Mouse (Mus musculus) ES-E14 (cell line): ENCODE results near the gene Fgf14.

Experiments
- HCFC1 ChIP-seq: IDR thresholded peaks from 2 replicates; pipeline ENCODE4 v1.6.1; 2012; ENCODE audit warnings: low read length, inconsistent platforms, borderline replicate concordance; ENCODE audit not compliant: insufficient read depth
- ZC3H11A ChIP-seq: IDR thresholded peaks from 2 replicates; pipeline ENCODE4 v1.6.1; 2012; ENCODE audit warnings: low read depth, mild to moderate bottlenecking, inconsistent platforms, low read length, borderline replicate concordance
- ZNF384 ChIP-seq: IDR thresholded peaks from 2 replicates; pipeline ENCODE4 v1.6.1; 2012; ENCODE audit warnings: low read depth, low read length, inconsistent platforms

DNA sequence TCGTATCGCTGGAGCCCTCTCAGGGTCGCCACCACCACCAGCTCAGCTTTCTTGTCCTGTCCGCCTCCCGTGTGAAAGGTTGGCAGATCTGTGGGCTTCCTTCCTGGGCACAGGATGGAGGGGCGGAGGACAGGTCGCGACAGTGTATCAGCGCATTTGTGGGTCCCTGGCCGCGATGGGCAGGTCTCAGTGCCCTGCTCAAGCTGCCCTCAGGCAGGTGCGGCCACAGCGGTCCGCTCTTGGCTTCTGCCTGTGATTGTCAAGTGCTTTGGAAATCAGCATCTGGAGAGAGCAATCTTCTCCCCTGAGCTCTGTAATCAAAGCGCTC, 484.1 kb downstream of the Fgf14 start:
- TF ChIP-seq ZC3H11A (no peak), ZNF384 (no peak), HCFC1 (no peak)
